Mouse (Mus musculus) gastrocnemius, adult 2 months (tissue): ENCODE results near the gene Tsg101. TPM values are rescaled to one million over a fixed set of nuclear protein-coding genes. Genes with fewer than 3 reads are reported as not detected.
A peak's percentile ranks its signal among the peaks of the same experiment; 100 is the strongest.

Experiments used
- DNase-seq: peaks from one replicate; pipeline ENCODE4 v3.0.0; 2022
- H3K27ac ChIP-seq: fragments of 200-600 bp; 2 replicates; pipeline ENCODE4 v1.8.1; 2022; ENCODE audit warnings: mild to moderate bottlenecking
- H3K4me3 ChIP-seq: fragments of 200-600 bp; 2 replicates; pipeline ENCODE4 v1.8.1; 2022; ENCODE audit warnings: mild to moderate bottlenecking, moderate library complexity
- CTCF ChIP-seq: fragments of 200-600 bp; IDR thresholded peaks from 2 replicates; pipeline ENCODE4 v1.8.1; 2022; ENCODE audit warnings: antibody characterized with exemption, mild to moderate bottlenecking, moderate library complexity
- intact Hi-C: fragments of 180-260 bp; cut with DNase I; formaldehyde crosslinking; loops from one replicate; pipeline ENCODE4 v1.15.1; 2025
- total RNA-seq, 2 experiments: library from RNA; stranded (reverse); gene quantifications; 2 replicates each; pipeline ENCODE4 v1.2.3; 2021

The Tsg101 gene
- total RNA-seq, 2 experiments from 2014 or later, result 49.8 to 50.6 TPM

- no peak for DNase-seq
- H3K27ac ChIP-seq, result peak within 1 kb of the TSS; percentile 90
These were observed 78.8 kb downstream of the Tsg101 start, which contains the start of gene Ldha for GRCm38 (mm10) chr7:46840787-46841525. Gene Ldha, plus strand, starts transcription at chr7:46841475.

GRCm38 (mm10) chr7:46840326-46840725 is 79.4 kb downstream of the Tsg101 start:
- peak overlapping the region; percentile 90 for H3K27ac ChIP-seq
- intact Hi-C loops, result no loop called here
- DNase-seq, result no peak
- TF ChIP-seq CTCF, result no peak
- H3K4me3 ChIP-seq, result no peak overlapping the region

More at GRCm38 (mm10) chr7:46840787-46841525, 78.8 kb downstream of the Tsg101 start, which contains the start of gene Ldha:
- TF ChIP-seq CTCF, result no peak
- no peak within 1 kb of the TSS for H3K4me3 ChIP-seq
- intact Hi-C loops, result no loop called here

GRCm38 (mm10) chr7:46839861-46840260 is 79.9 kb downstream of the Tsg101 start:
- DNase-seq, result no peak
- intact Hi-C loops, result no loop called here
- peak overlapping the region; percentile 61 for H3K4me3 ChIP-seq
- TF ChIP-seq CTCF, result no peak
- peak overlapping the region; percentile 90 for H3K27ac ChIP-seq

- peak overlapping the region; percentile 90 for H3K27ac ChIP-seq
- H3K4me3 ChIP-seq, result peak overlapping the region; percentile 61
- no peak for DNase-seq
- intact Hi-C loops, result no loop called here
- no peak for TF ChIP-seq CTCF
These were observed 80.3 kb downstream of the Tsg101 start for GRCm38 (mm10) chr7:46839446-46839845.

Other genes with a start within 250 kb of the Tsg101 start
- under 1 TPM; 0.22 to 0.94 TPM for gene Tph1, start 247.4 kb downstream of the Tsg101 start, total RNA-seq
- gene Saal1, start 209.3 kb downstream of the Tsg101 start, total RNA-seq, result 1 to 10 TPM; 2.7 to 3.3 TPM
- gene Saa3, start 204.3 kb downstream of the Tsg101 start, total RNA-seq, result not detected
- gene Saa4, start 187.4 kb downstream of the Tsg101 start, total RNA-seq, result not detected
- not detected for gene Saa1, start 177.0 kb downstream of the Tsg101 start, total RNA-seq
- gene Saa2, start 168.2 kb downstream of the Tsg101 start, total RNA-seq, result not detected
- gene Hps5, start 123.9 kb downstream of the Tsg101 start, total RNA-seq, result 10 to 100 TPM in 1 of 2 experiments, 1 to 10 TPM in 1; 9.7 to 11.3 TPM
- gene Gtf2h1, start 123.9 kb downstream of the Tsg101 start, total RNA-seq, result 10 to 100 TPM; 17.7 to 18.6 TPM
- gene Ldha, start 78.5 kb downstream of the Tsg101 start, total RNA-seq, result 1,000 to 10,000 TPM; 2,441 to 2,897 TPM
- not detected for gene Ldhc, start 58.8 kb downstream of the Tsg101 start, total RNA-seq
- 10 to 100 TPM; 11.2 to 11.9 TPM for gene Uevld, start 38.6 kb upstream of the Tsg101 start, total RNA-seq
- gene Gm9999, start 63.6 kb upstream of the Tsg101 start, total RNA-seq, result not detected
- gene Spty2d1, start 88.4 kb upstream of the Tsg101 start, total RNA-seq, result 1 to 10 TPM; 4.1 to 5.7 TPM
- 1 to 10 TPM; 4.0 to 4.8 TPM for gene Tmem86a, start 130.6 kb upstream of the Tsg101 start, total RNA-seq
- gene Ptpn5, start 213.7 kb upstream of the Tsg101 start, total RNA-seq, result not detected